Mouse (Mus musculus): Measurements from ENCODE around the gene Apob. TPM values are rescaled to one million over a fixed set of nuclear protein-coding genes. Genes with fewer than 3 reads are reported as not detected.

Gene Apob
- polyA plus RNA-seq, 1 experiment, result 0.01 TPM

DNA sequence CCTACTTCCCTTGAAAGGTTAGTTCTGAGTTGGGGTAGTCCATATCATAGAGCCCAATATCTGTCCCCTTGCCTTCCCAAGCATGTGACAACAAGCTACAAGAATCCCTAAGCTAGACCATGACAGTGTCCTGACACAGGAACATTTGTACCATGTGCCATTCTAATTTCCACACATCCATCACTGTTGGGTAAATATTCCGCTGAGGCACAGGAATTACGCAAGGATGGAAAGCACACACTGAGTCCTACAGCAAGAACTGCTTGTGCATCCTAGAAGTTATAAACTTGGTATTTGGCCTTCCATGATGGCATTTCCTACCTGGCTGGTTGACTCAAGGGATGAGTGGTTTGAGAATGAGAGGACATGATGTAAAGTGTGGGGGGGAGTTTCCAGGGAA is 69.6 kb downstream of the Apob start:
- Histone ChIP-seq H3K27me3 (ENCODE audit: control insufficient read depth, insufficient read depth, insufficient read length) (no peaks in the 10 kb centered on the region), H3K4me3 (no peak overlapping the region), H3K4me2 (ENCODE audit: low read depth) (no peak overlapping the region), H3K79me2 (ENCODE audit: control insufficient read depth, insufficient read depth) (no peaks in the 10 kb centered on the region), H3K36me3 (ENCODE audit: control insufficient read depth, insufficient read depth) (no peaks in the 10 kb centered on the region), H3ac (ENCODE audit: control insufficient read depth, insufficient read length) (no peak overlapping the region)
- TF ChIP-seq MAX (IDR thresholded peaks at IDR 0.05; ENCODE audit: low read depth), result no peak
- TF ChIP-seq POLR2AphosphoS2 (IDR thresholded peaks at IDR 0.05; ENCODE audit: insufficient read length, low read depth), result no peak
- TF ChIP-seq CEBPB (IDR thresholded peaks at IDR 0.05; ENCODE audit: insufficient read depth, poor library complexity, severe bottlenecking), result no peak

- Histone ChIP-seq H3K79me2 (ENCODE audit: control insufficient read depth, insufficient read depth) (no peaks in the 10 kb centered on the region), H3K27me3 (ENCODE audit: control insufficient read depth, insufficient read depth, insufficient read length) (no peaks in the 10 kb centered on the region), H3K4me2 (ENCODE audit: low read depth) (no peak overlapping the region), H3ac (ENCODE audit: control insufficient read depth, insufficient read length) (no peak overlapping the region), H3K36me3 (ENCODE audit: control insufficient read depth, insufficient read depth) (no peaks in the 10 kb centered on the region), H3K4me3 (no peak overlapping the region)
- TF ChIP-seq CEBPB (IDR thresholded peaks at IDR 0.05; ENCODE audit: insufficient read depth, poor library complexity, severe bottlenecking) (peak; percentile 81), E2F4 (IDR thresholded peaks at IDR 0.05; ENCODE audit: insufficient read depth) (no peak), MAX (IDR thresholded peaks at IDR 0.05; ENCODE audit: low read depth) (no peak), MYOG (IDR thresholded peaks at IDR 0.05; ENCODE audit: control insufficient read depth in 1 of 3, insufficient read depth in 1 of 3, insufficient read length in 2 of 3, low read depth in 2 of 3) (no peak)
Measured at GRCm38 (mm10) chr12:8047789-8048309, 70.4 kb downstream of the Apob start.

- Histone ChIP-seq H3K27me3 (ENCODE audit: control insufficient read depth, insufficient read depth, insufficient read length) (no peaks in the 10 kb centered on the region), H3K79me2 (ENCODE audit: control insufficient read depth, insufficient read depth) (no peaks in the 10 kb centered on the region), H3K36me3 (ENCODE audit: control insufficient read depth, insufficient read depth) (no peaks in the 10 kb centered on the region), H3ac (ENCODE audit: control insufficient read depth, insufficient read length) (no peak overlapping the region), H3K4me2 (ENCODE audit: low read depth) (no peak overlapping the region), H3K4me3 (no peak overlapping the region)
- TF ChIP-seq POLR2AphosphoS2 (IDR thresholded peaks at IDR 0.05; ENCODE audit: insufficient read length, low read depth) (no peak), TCF12 (IDR thresholded peaks at IDR 0.05; ENCODE audit: insufficient read depth, poor library complexity, severe bottlenecking) (no peak), MYOD1 (IDR thresholded peaks at IDR 0.05; ENCODE audit: control insufficient read depth in 1 of 3, insufficient read length in 2 of 3, low read depth in 2 of 3) (no peak), USF1 (IDR thresholded peaks at IDR 0.05; ENCODE audit: low read depth) (no peak), POLR2A (IDR thresholded peaks at IDR 0.05; ENCODE audit: insufficient read length, low read depth) (no peak), MYOG (IDR thresholded peaks at IDR 0.05; ENCODE audit: control insufficient read depth in 1 of 3, insufficient read depth in 1 of 3, insufficient read length in 2 of 3, low read depth in 2 of 3) (no peak), SRF (IDR thresholded peaks at IDR 0.05; ENCODE audit: control insufficient read depth, insufficient read length, low read depth) (no peak)
Measured at GRCm38 (mm10) chr12:8056001-8056640, 78.7 kb downstream of the Apob start.

- H3K27me3 ChIP-seq (ENCODE audit: control insufficient read depth, insufficient read depth, insufficient read length), result no peaks in the 10 kb centered on the region
- no peak overlapping the region for H3K4me3 ChIP-seq
- no peak overlapping the region for H3K4me2 ChIP-seq (ENCODE audit: low read depth)
- no peaks in the 10 kb centered on the region for H3K79me2 ChIP-seq (ENCODE audit: control insufficient read depth, insufficient read depth)
- no peaks in the 10 kb centered on the region for H3K36me3 ChIP-seq (ENCODE audit: control insufficient read depth, insufficient read depth)
- no peak for TF ChIP-seq E2F4 (IDR thresholded peaks at IDR 0.05; ENCODE audit: insufficient read depth)
- no peak for TF ChIP-seq USF1 (IDR thresholded peaks at IDR 0.05; ENCODE audit: low read depth)
- TF ChIP-seq SRF (IDR thresholded peaks at IDR 0.05; ENCODE audit: control insufficient read depth, insufficient read length, low read depth), result no peak
- TF ChIP-seq REST (IDR thresholded peaks at IDR 0.05; ENCODE audit: insufficient read depth, insufficient read length), result no peak
- no peak for TF ChIP-seq POLR2A (IDR thresholded peaks at IDR 0.05; ENCODE audit: insufficient read length, low read depth)
- no peak for TF ChIP-seq TCF12 (IDR thresholded peaks at IDR 0.05; ENCODE audit: insufficient read depth, poor library complexity, severe bottlenecking)
- TF ChIP-seq CEBPB (IDR thresholded peaks at IDR 0.05; ENCODE audit: insufficient read depth, poor library complexity, severe bottlenecking), result no peak
- TF ChIP-seq MYOG (IDR thresholded peaks at IDR 0.05; ENCODE audit: control insufficient read depth in 1 of 3, insufficient read depth in 1 of 3, insufficient read length in 2 of 3, low read depth in 2 of 3), result no peak
- no peak for TF ChIP-seq MAX (IDR thresholded peaks at IDR 0.05; ENCODE audit: low read depth)
- TF ChIP-seq TCF3 (IDR thresholded peaks at IDR 0.05; ENCODE audit: insufficient read length, low read depth), result no peak
- no peak for TF ChIP-seq POLR2AphosphoS2 (IDR thresholded peaks at IDR 0.05; ENCODE audit: insufficient read length, low read depth)
- no peak for TF ChIP-seq MYOD1 (IDR thresholded peaks at IDR 0.05; ENCODE audit: control insufficient read depth in 1 of 3, insufficient read length in 2 of 3, low read depth in 2 of 3)
- H3ac ChIP-seq (ENCODE audit: control insufficient read depth, insufficient read length), result no peak overlapping the region
Measured at GRCm38 (mm10) chr12:8059576-8059975, 82.1 kb downstream of the Apob start.

DNA sequence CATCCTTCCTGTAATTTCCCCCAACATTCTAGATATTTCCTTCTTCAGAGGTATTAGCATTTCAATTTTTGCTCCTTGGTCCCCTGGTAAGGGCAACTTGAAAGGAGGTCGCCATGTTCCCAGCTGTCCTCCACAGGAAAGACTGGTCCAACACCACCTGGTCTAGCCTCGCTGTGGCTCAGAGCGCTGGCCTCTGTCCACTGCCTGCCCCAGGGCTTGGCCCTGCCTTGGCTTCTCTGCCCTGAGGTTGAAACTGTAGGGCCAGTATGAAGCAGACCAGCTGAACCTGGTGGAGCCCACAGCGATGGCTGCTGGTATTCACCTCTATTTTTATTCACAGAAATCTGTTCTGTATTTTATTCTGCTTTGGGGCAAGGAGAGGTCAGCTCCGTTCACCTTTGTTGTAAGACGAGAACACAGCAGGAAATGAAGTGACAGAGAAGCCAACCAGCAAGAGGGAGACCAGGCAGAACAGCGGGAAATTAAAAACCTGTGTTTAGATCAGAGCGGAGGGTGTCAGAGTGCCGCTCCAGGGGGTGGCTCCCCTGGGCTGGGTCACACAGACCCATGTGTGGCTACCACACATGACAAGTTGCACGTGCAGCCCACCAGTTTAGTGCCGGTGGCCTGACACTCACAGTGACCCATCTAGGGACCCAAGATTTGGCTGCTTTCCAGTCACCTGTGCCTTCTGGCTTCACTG is 86.1 kb downstream of the Apob start:
- peak in 1 of 3 experiments; percentile 2 for TF ChIP-seq MYOD1 (IDR thresholded peaks at IDR 0.05; ENCODE audit: control insufficient read depth in 1 of 3, insufficient read length in 2 of 3, low read depth in 2 of 3)
- no peak for TF ChIP-seq CEBPB (IDR thresholded peaks at IDR 0.05; ENCODE audit: insufficient read depth, poor library complexity, severe bottlenecking)
- Histone ChIP-seq H3K27me3 (ENCODE audit: control insufficient read depth, insufficient read depth, insufficient read length) (no peaks in the 10 kb centered on the region), H3K4me3 (no peak overlapping the region), H3K4me2 (ENCODE audit: low read depth) (no peak overlapping the region), H3K36me3 (ENCODE audit: control insufficient read depth, insufficient read depth) (no peaks in the 10 kb centered on the region), H3K79me2 (ENCODE audit: control insufficient read depth, insufficient read depth) (no peaks in the 10 kb centered on the region), H3ac (ENCODE audit: control insufficient read depth, insufficient read length) (no peak overlapping the region)

Other genes with a start within 250 kb of the Apob start
- 35.0 TPM for gene Ldah, start 230.5 kb downstream of the Apob start, polyA plus RNA-seq (2012; fragmentation: generic; extraction: Trizol)

All from myocyte (in vitro differentiated cells).